In the genomic region with DNA sequence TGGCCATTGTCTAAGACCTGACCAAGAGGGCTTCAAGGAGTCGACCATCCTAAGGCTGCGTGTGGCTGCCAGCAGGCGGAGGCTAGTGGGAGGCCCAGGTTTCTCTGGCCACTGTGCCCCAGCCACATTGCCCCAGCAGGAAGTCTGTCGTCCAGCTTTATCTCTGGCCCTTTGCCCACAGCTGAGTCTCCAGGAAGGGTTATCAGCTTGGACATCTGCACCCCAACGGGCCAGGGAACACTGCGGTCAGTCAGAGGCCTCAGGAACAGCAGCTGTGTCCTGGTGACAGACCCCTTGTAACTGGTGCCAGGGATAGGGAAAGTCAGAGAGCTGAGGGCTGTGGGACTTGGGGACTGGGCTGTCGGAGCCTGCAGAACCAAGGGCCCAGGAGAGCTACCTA, we compare ENCODE assay signal across 8 mouse cellular contexts.
DNase-seq lines count a peak whose midpoint lies in the region; ATAC-seq and TF ChIP-seq lines count a peak whose summit lies in the region.

No protein-coding gene starts in this region.

- peaks cover 15% of the 10 kb centered on the region for H3K27me3 ChIP-seq in embryonic facial prominence, embryonic 10.5 days (replicated peaks; ENCODE audit: low read depth, poor library complexity, severe bottlenecking)
- no peaks in the 10 kb centered on the region for H3K27me3 ChIP-seq in lung, embryonic 14.5 days (ENCODE audit: insufficient read depth, low read length)
- H3K27me3 ChIP-seq in thymus, adult 2 months (ENCODE audit: control insufficient read depth, insufficient read depth, low read length), result no peaks in the 10 kb centered on the region; the same call in 1 of the 2 replicates

- no peak for TF ChIP-seq CTCF in lung, embryonic 14.5 days (IDR thresholded peaks at IDR 0.05; ENCODE audit: low read depth)
- TF ChIP-seq CTCF in thymus, adult 2 months (IDR thresholded peaks at IDR 0.05; ENCODE audit: borderline replicate concordance, control insufficient read depth, extremely low read depth, insufficient read depth, low read length, poor library complexity), result no peak

- no peaks in the 10 kb centered on the region for H3K9me3 ChIP-seq in embryonic facial prominence, embryonic 10.5 days
- no peaks in the 10 kb centered on the region for H3K9me3 ChIP-seq in lung, embryonic 14.5 days (ENCODE audit: low read depth, low read length)

- no peak overlapping the region for H3K4me3 ChIP-seq in embryonic facial prominence, embryonic 10.5 days
- no peak overlapping the region for H3K4me3 ChIP-seq in lung, embryonic 14.5 days (ENCODE audit: low read depth, low read length)
- H3K4me3 ChIP-seq in thymus, adult 2 months (ENCODE audit: control insufficient read depth, insufficient read depth, low read length), result no peak overlapping the region

- no peaks in the 10 kb centered on the region for H3K36me3 ChIP-seq in embryonic facial prominence, embryonic 10.5 days (replicated peaks)
- H3K36me3 ChIP-seq in lung, embryonic 14.5 days (ENCODE audit: insufficient read depth), result no peaks in the 10 kb centered on the region
- H3K36me3 ChIP-seq in thymus, adult 2 months (ENCODE audit: control insufficient read depth, insufficient read depth, low read length), result no peaks in the 10 kb centered on the region

- no peak for TF ChIP-seq POLR2A in thymus, adult 2 months (IDR thresholded peaks at IDR 0.05; ENCODE audit: control insufficient read depth, extremely low read depth, insufficient read depth, low read length, poor library complexity)

- ATAC-seq in hematopoietic stem cell, adult 5-6 weeks (replicated peaks in 1 of 2; ENCODE audit: insufficient read depth in 1 of 2, low FRiP score in 2 of 2, low TSS enrichment in 1 of 2, low read depth in 1 of 2, poor library complexity in 2 of 2, severe bottlenecking in 2 of 2), result peak; percentile 18 to 49
- no peak for ATAC-seq in lung, embryonic 14.5 days (ENCODE audit: insufficient read depth)
- no peak for ATAC-seq in CD4-positive, CD25-positive, alpha-beta regulatory T cell, adult 4 months

- H3K9ac ChIP-seq in lung, embryonic 14.5 days, result no peak overlapping the region

- peak overlapping the region; percentile 10; the same call in 1 of the 2 replicates for H3K4me2 ChIP-seq in lung, embryonic 14.5 days

- peak overlapping the region; percentile 76 for H3K27ac ChIP-seq in embryonic facial prominence, embryonic 10.5 days (replicated peaks)
- H3K27ac ChIP-seq in lung, embryonic 14.5 days (ENCODE audit: low read depth), result peak overlapping the region; percentile 52
- no peak overlapping the region for H3K27ac ChIP-seq in thymus, adult 2 months (ENCODE audit: control insufficient read depth, insufficient read depth, low read length)

- WGBS in embryonic facial prominence, embryonic 10.5 days, result 72% methylated on average over 7 of the region's 7 CpGs
- 40% methylated on average over 7 of the region's 7 CpGs for WGBS in lung, embryonic 14.5 days
- WGBS in thymus, adult 2 months, result 50% methylated on average over 7 of the region's 7 CpGs

- peaks cover 96% of the 10 kb centered on the region for H3K4me1 ChIP-seq in embryonic facial prominence, embryonic 10.5 days
- peaks cover 31% of the 10 kb centered on the region for H3K4me1 ChIP-seq in lung, embryonic 14.5 days (ENCODE audit: insufficient read depth)
- H3K4me1 ChIP-seq in thymus, adult 2 months (replicated peaks; ENCODE audit: control insufficient read depth, insufficient read depth, low read length), result peaks cover 58% of the 10 kb centered on the region

- peak; percentile 66 for DNase-seq in right cerebral cortex, postnatal 10 days (ENCODE audit: low spot score in 2 of 2)
- no peak for DNase-seq in right cerebral cortex, postnatal 36 days (ENCODE audit: low spot score in 2 of 2)
- DNase-seq in embryonic facial prominence, embryonic 10.5 days (ENCODE audit: low spot score), result no peak
- peak; percentile 60 for DNase-seq in lung, embryonic 14.5 days
- no peak for DNase-seq in thymus, adult 2 months
- no peak for DNase-seq in layer of hippocampus, adult 9-10 months (ENCODE audit: low spot score)

Comparison
In these comparisons a context has a peak if more than half of its experiments do, and no peak if none do; other contexts are left out.
1. DNase-seq: peak in right cerebral cortex, postnatal 10 days (2 of 2) and lung, embryonic 14.5 days (single experiment); none in right cerebral cortex, postnatal 36 days (0 of 2), embryonic facial prominence, embryonic 10.5 days (single experiment), thymus, adult 2 months (single experiment) and layer of hippocampus, adult 9-10 months (single experiment).
2. ATAC-seq: peak in hematopoietic stem cell, adult 5-6 weeks (2 of 2); none in lung, embryonic 14.5 days (single experiment) and CD4-positive, CD25-positive, alpha-beta regulatory T cell, adult 4 months (single experiment).